Mouse (Mus musculus) layer of hippocampus, postnatal 25 days (tissue): ENCODE measurements around the gene Bmt2. TPM values are rescaled to one million over a fixed set of nuclear protein-coding genes. Genes with fewer than 3 reads are reported as not detected.
A peak's percentile ranks its signal among the peaks of the same experiment; 100 is the strongest.

Experiments used
- DNase-seq, 2 experiments: peaks; one replicate each; pipeline ENCODE4 v3.0.0; 2022; ENCODE audit warnings: mixed read lengths in 2 of 2, low spot score in 1 of 2; ENCODE audit errors: extremely low spot score in 1 of 2
- total RNA-seq, 2 experiments: library from RNA; stranded (reverse); gene quantifications; 2 replicates each; pipeline ENCODE4 v1.2.3; 2021

Bmt2 gene
- total RNA-seq, 2 experiments from 2014 or later, result 22.7 to 24.0 TPM

DNA sequence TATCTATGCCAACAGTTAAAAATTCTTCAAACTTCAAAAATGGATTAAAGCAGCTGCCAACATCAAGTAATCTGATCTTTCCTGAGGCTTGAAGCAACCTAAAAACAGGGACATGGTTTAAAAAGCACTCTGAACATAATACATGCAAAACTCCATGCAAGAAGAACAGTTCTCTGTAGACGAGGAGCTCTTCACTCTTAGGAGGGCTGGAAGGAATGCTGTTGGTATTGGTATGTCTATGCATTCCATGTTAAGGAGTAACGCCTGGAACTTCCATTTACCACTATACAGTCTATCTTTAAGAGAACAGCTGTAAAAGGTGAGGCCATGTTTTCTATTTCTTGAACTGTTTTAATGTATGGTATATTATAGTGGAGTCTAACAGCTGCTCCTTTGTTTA is 47.2 kb downstream of the Bmt2 start:
- DNase-seq, result no peak

DNA sequence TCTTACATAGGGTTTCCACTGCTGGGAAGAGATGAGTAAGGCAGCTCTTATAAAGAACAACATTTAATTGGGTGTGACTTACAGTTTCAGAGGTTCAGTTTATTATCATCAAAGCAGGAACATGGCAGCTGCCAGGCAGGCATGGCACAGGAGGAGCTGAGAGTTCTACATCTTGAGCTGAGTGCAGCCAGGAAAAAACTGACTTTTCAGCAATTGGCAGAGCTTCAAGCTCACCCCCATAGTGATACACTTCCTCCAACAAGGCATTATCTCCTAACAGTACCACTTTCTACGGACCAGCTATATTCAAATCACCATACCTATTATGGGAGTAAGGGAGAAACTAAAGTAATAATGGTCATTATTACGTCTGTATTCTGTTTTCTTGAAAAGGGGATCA is 58.1 kb downstream of the Bmt2 start:
- DNase-seq, result no peak

DNA sequence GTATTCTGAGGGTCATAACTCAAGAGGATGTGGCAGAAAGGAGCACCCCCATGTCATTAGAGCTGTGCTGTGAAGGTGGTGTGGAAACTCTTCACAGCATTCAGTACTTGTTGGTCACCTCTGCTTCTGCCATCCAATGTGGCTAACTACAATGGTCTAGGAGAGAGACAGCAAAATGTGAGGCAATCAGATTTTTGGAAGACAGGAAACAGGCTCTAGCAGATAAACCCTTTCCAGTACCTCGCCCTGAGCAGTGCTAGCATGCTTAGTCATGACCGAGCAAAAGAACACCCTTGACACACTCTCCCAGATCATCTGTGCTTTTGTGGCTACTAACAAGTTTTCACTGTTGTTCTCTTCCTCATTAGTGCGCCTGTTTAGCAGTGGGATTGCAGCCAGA is 60.7 kb downstream of the Bmt2 start:
- no peak for DNase-seq

DNA sequence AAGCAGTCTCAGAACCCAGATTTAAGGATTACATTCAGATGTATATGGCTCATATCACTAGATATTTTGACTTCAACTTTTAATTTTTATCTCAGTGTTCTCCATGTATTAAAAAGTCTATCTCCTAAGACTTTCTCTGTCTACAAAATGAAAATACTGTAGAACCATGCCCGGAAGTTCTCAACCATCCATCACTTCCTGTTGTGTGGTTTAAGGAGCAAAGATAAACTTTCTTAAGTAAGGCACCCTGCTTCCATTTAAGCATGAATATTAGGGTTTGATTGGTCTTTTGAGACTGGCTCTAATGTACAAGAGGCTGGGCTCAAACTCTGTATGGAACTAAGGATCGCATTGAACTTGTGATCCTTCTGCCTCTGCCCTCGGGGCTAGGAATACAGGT is 63.2 kb downstream of the Bmt2 start:
- no peak for DNase-seq

DNA sequence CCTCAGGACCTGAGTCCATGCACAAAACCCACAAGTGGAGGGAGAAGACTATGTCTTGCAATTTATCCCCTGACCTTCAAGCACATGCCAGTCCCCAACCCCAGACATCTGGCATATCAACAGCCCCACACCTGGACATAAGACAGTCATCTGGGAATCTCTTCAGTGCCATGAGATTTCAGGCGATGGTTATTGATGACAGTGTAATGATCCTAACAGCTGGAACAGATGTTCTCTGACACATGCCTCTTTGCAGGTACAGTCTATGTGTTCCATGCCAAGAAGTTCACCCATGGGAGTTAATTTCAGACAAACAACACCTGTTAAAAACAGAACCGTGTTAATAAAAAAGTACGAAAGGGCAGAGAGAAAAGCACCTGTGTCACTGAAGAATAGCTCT is 64.1 kb downstream of the Bmt2 start:
- DNase-seq, result no peak

GRCm38 (mm10) chr6:13610869-13611268 is 66.9 kb downstream of the Bmt2 start:
- no peak for DNase-seq

DNA sequence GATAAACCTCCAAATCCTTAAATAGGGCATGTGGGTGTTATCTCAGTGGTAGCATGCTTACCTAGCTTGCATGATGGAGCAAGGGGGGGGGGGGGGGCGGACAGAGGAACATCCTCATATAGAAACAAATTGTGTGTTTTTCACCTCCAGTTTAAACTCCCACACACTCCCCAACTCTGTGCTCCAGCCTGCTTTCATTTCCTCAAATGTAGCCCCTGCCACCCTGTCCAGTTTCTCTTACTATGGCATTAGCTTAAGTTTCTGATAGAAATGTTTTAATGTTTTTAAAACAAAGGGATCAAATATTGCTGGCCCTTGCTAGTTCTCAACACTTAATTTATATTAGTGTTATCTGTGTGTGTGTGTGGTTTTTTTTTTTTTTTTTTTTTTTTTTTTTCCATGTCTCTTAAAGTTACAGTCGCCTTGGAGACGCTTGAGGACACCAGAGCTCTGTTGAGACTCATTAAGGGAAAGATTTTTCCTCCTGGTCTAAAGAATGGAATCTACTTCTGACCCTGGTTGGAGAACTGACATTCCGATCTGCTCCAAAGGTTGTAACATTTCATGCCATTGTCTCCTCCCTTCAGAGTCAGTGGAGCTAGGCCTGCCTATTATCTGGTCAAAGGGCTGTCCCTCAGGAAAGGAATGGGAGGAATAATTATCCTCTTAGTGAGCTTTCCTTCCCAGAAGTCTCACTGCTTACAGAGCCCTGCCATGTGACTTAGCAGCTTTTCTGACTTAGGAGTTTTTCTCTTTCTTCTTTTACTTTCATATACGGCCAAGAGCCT is 68.2 kb downstream of the Bmt2 start:
- no peak for DNase-seq

- peak; percentile 92 to 93 for DNase-seq
Observed at GRCm38 (mm10) chr6:13607621-13608493, 69.9 kb downstream of the Bmt2 start, which contains the start of gene Tmem168. Gene Tmem168, minus strand, starts transcription at chr6:13608100.

GRCm38 (mm10) chr6:13606921-13607620 is 70.7 kb downstream of the Bmt2 start:
- DNase-seq, result no peak

DNA sequence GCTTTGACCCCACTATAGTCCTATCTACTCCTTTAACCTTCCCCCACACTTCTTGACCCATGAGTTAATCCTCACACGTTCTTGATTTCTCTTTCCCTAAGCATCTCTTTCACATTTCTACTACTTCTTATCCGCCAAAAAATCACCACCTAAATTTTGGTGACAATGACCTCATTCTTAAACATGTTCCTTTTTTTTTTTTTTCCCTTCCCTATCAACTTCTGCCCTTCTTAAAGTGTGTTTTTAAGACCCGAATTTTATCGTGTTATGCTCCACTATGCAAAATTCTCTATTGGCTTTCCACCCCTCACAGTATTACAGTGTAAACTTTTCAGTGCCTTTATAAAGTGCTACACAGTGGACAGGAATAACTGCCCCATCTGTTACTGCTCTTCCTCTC is 71.4 kb downstream of the Bmt2 start:
- DNase-seq, result no peak

DNA sequence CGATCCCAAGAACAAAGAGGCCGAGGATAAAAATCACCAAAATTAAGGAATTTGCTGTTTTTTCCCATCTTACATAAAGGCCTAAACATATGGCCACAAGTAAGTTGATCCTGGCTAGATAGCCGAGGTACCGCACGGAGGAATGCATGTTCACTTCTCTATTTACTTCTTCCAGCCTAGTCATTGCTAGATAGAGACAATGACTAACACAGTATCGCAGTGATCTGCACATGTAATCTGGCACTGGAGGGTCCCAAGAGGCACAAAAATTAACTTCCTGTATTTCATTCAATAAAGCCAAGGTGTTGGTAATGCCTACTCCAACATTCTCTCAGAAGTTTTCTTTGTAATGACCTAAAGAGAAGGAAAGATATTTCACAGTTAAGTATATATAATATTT is 74.6 kb downstream of the Bmt2 start:
- DNase-seq, result no peak

DNA sequence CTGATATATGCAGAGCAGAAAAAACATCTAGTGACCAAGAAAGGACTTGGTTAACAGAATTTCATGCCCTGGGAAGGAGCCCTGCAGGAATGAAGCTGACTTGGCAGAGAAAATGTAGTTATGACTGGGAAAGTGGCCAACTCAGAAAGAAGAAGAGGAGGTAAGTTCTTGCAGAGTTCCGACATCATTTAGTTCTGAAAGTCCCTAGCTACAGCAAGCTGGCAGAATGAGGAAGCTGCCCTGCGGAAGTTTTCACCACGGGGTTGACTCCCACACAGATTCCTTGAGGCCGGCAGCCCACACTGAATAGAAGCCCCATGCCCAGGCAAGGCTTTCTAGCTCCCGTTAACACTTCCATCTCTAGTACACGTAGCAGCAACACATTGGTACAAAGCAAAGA is 76.2 kb downstream of the Bmt2 start:
- DNase-seq, result no peak

- no peak for DNase-seq
Observed at GRCm38 (mm10) chr6:13598239-13598923, 79.4 kb downstream of the Bmt2 start.

GRCm38 (mm10) chr6:13592729-13593345 is 84.9 kb downstream of the Bmt2 start:
- DNase-seq, result no peak

DNA sequence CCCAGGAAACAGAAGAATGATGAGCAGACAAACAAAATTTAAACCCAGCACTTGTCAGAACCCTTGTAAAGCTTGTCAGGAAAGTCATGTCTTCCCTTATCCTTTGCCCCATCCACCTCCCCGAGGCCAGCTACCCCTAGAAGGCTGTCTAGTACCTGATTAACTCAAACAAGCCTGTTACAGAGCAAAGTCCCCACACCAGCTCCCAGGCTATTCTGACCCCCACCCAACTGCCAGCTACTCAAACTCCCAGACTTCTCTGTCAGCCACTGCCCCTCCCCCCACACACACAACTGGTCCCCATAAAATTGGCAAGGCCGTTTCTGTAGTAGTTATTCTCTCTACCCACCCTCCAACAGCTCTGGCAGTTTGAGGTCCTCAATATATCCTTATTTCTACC is 91.2 kb downstream of the Bmt2 start:
- no peak for DNase-seq

- DNase-seq, result no peak
Observed at GRCm38 (mm10) chr6:13586154-13586553, 91.6 kb downstream of the Bmt2 start.

DNA sequence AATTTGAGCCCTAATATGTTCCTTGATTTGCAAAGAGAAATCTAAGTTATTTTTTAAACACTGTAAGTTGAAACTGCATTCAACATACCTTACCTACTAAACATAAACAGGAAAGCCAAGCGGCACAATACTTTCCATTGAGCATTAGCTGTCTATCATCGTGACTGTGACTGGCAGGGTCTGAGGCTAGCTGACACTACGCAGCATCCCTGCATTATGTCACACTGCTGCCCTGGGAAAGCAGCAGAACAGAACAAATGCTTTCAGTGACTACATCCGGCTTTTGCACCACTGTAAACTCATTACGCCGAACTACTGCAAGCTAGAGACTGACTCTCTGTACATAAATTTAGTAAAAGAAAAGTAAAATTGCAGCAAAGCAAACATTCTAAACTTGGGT is 93.0 kb downstream of the Bmt2 start:
- DNase-seq, result no peak

GRCm38 (mm10) chr6:13582075-13582474 is 95.7 kb downstream of the Bmt2 start:
- DNase-seq, result no peak
